Mouse (Mus musculus) natural killer cell, adult 2 months (primary cell): ENCODE results near the gene Srrm2.
A peak's percentile ranks its signal among the peaks of the same experiment; 100 is the strongest.

ENCODE experiments used
- DNase-seq, 2 experiments: peaks; one replicate each; pipeline ENCODE4 v3.0.0; 2022; ENCODE audit warnings: low spot score in 2 of 2

Gene Srrm2

DNA sequence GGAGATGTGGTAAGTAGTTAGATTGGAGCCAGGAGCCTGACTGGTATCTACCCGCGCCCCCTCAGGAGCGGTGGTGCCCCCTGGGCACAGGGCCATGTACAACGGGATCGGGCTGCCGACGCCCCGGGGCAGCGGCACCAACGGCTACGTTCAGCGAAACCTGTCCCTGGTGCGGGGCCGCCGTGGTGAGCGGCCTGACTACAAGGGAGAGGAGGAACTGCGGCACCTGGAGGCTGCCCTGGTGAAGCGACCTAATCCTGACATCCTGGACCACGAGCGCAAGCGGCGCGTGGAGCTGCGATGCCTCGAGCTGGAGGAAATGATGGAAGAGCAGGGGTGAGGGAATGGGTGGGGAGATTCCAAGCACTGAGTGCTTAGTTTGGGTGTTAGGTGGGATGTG lies 16.5 kb downstream of the Srrm2 start:
- no peak for DNase-seq

DNA sequence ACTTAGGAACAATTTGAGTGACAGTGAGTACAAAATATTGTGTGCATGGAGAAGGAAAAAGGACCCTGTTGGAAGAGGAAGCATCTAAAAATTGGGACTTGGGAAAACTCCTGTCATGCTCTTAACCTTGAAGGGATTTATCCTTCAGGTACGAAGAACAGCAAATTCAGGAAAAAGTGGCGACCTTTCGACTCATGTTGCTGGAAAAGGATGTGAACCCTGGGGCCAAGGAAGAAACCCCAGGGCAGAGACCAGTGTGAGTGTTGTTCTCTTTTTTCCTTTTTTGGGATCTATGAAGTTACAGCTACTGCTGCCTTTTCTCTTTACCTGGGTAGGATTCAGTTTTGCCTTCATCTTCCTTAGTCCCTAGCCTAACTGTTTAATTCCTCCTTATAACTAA lies 17.6 kb downstream of the Srrm2 start:
- no peak for DNase-seq

DNA sequence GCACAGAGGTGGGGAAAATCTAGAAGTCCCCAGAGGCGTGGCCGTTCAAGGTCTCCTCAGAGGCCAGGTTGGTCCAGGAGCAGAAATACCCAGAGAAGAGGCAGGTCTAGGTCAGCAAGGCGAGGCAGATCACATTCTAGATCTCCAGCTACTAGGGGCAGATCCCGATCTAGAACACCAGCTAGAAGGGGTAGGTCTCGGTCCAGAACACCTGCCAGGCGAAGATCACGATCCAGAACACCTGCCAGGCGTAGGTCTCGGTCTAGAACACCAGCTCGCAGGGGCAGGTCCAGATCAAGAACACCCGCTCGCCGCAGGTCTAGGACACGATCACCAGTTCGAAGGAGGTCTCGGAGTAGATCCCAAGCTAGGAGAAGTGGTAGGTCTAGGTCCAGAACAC lies 25.3 kb downstream of the Srrm2 start:
- no peak for DNase-seq

DNA sequence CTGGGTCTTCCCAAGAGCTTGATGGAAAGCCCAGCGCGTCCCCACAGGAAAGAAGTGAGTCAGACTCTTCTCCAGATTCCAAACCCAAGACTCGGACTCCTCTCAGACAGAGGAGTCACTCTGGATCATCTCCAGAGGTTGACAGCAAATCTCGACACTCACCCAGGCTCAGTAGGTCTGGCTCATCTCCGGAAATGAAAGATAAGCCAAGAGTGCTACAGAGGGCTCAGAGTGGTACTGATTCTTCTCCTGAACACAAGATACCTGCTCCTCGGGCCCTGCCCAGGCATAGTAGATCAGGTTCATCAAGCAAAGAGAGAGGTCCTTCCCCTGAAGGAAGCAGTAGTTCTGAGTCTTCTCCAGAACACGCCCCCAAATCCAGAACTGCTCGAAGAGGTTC lies 28.2 kb downstream of the Srrm2 start:
- no peak for DNase-seq

DNA sequence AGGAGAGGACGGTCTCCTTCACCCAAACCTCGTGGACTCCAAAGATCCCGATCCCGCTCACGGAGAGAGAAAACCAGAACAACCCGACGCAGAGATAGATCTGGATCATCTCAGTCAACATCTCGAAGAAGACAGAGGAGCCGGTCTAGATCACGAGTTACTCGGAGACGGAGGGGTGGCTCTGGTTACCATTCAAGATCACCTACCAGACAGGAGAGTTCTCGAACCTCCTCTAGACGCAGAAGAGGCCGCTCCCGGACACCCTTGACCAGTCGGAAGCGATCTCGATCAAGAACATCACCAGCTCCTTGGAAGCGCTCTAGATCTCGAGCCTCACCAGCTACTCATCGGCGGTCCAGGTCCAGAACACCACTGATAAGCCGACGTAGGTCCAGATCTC lies 28.9 kb downstream of the Srrm2 start:
- DNase-seq: no peak

DNA sequence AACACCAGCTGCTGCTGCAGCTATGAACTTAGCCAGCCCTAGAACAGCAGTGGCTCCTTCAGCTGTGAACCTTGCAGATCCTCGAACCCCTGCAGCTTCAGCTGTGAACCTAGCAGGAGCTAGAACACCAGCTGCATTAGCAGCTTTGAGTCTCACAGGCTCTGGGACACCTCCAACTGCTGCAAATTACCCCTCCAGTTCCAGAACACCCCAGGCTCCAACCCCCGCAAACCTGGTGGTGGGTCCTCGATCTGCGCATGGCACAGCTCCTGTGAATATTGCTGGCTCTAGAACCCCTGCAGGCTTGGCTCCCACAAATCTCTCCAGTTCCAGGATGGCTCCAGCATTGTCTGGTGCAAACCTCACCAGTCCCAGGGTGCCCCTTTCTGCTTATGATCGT lies 30.4 kb downstream of the Srrm2 start:
- DNase-seq: no peak

DNA sequence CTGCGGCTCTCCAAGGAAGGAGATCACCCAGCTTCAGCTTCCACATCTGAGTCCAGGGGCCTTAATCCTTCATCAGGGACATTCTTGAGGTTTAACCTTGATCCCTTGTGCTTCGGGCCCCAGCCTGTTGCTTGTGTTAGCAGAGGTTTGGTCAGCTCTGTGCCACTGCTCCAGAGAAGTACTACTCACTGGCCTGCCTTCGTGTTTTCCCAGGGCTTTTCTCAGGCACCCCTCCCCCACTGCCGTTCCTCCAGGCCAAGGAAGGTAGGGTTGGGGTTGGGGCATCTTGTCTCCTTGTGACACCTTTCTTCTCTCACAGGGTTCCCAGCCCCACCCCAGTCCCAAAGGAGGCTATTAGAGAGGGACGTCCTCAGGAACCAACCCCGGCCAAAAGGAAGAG lies 31.8 kb downstream of the Srrm2 start:
- DNase-seq: no peak

DNA sequence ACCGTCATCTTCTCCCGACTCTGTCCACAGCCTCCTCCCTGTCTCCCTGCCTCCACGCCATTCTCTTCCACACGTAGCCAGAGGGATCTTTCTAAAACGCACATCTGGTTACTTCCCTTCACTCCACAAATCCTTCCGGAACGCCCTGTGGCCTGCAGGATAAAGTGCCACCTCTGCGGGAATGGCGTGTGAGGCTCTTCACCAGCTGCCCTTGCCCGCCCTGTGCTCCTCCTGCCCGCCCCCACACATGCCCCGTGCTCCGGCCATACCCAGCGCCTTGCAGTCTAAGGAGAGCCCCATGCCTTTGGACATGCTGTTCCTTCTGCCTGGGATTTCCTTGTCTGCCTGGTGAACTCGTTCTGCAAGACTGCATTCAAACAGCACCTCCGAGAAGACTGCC lies 32.7 kb downstream of the Srrm2 start:
- no peak for DNase-seq

DNA sequence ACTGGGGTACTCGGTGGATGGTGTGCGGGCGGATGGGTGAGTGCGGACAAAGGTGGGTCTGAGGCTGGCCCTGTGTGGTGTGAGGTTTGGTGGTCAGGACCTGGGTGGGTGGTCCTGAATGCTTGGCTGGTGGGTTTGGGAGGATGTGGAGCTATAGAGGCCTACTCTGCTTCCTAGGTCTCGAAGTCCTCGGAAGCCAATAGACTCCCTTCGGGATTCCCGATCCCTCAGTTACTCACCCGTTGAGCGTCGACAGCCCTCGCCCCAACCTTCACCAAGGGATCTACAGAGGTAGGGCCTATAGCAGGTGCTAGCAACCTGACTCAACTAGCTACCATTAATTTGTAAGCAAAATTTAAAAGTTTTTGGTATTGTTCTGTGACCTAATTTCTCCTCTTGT lies 33.3 kb downstream of the Srrm2 start:
- no peak for DNase-seq

DNA sequence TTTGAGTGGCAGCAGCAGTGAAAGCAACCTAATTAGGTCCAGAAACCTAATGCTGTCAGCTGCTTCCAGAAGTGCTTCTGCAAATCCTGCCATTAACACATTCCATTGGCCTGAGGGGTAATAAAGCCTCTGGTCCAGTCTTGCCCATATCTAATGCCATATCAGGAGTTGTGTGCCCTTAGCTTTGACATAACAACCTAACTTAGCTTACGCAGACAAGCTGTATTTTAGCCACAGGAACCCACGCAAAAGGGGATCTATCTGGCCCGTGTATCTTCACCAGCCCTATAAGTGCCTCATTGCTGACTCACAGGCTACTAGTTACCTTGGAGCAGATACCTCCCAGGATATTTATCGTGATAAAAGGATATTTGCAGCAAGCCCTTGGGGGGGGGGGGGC lies 35.3 kb downstream of the Srrm2 start:
- DNase-seq: no peak

DNA sequence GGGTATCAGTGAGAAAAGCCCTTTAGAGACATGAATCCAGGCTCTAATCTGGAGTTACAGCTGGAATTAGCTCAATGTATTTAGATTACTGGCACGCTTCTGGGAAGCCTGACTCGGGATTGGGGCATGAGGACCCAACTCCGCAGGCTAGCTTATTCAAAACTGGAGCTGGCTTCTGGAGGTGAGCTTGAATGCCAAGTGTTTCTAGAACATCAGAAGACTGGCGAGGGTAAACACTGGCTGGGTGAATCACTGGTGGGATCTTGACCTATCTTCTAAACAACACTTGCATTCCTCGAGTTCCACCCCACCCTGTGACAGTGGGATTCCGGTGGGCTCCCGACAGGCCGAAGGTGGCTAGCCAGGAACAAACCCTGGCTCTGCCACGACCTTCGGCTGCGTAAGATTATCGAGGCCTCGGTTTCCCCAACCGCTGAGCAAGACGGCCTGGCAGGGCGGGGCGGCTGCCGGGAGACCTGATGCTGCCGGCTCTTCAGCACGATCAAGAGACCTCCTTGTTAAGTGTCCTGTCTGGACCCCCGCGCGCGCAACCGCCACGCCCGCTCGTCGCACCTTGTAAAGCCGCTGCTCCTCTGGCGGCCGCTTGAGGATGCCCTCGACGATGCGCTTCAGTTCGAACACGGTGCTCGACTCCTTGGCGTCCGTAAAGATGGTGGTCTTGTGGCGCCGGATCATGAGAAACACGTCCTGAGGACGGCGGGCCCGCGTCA lies 38.1 kb downstream of the Srrm2 start:
- peak; percentile 54 to 67 for DNase-seq

DNA sequence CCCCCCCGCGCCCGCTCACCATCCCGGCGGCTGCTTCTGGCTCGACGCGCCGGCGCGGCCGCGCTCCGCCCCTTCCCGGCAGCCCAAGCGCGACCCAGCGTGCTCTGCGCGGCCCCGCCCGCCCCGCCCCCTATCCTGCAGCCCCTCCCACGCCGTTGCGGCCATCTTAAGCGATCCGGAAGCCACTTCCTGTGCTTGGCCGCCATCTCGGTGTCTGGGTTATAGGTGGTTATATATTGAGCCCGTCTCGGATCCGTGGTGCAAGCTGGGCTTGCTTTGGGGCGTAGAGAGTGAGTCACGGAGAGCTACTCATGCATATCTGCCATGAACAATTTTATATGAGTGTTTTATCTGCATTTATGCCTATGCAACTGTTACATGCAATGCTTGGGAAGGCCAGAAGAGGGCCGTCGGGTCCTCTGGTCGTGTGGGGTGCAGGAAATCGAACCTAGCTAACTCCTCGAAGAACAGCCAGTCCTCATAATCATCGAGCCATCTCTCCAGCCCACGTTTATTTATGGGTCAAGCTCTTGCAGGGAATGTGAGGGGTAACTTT lies 38.8 kb downstream of the Srrm2 start, which contains the start of gene Elob:
Elob (minus strand) TSS at position 73 of the 556 bp plus-strand sequence.
- DNase-seq: peak; percentile 81 to 87

DNA sequence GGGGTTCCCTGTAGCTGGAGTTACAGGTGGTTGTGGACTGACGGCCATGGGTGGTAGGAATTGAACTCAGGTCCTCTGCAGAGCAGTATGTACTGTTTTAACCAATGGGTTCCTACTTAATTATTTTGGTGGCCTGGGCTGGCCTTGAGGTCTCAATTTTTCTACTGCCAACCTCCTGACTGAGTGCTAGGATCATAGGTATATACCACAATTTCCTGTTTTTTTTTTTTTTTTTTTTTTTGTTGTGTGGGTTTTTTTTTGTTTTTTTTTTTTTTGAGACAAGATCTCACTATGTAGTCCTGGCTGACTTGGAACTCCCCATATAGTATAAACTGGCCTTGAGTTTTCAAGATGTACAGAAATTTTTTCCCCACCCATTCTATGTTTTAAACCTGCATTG lies 40.9 kb downstream of the Srrm2 start:
- DNase-seq: no peak

DNA sequence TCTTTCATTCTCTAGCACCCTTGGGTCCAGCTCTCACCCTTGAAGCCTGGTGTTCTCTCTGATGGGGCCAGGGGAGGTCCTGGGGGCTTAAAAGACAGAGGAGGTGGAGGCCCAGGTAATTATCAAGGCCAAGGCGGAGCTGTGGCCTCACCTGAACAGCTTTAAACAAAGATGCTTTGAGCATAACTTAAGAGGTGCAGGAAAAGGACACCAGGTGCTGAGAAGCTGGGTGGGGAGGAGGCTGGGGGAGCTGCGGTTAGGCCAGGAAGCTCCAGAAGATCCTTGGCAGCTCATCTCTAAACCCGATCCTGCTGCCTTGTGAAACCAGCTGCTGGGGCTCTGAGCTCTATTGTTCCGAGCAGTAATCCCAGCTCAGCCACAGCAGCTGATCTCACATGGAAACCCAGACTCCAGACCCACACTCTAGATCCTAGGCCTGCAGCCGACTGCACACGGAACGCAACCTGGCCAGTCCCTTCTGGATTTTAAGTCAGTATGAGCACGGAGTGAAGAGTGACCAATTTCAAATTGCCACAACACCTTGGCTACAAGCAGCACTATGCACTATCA lies 45.8 kb downstream of the Srrm2 start, which contains the start of gene Prss33:
Prss33 (minus strand) TSS at position 51 of the 570 bp plus-strand sequence.
- no peak for DNase-seq

DNA sequence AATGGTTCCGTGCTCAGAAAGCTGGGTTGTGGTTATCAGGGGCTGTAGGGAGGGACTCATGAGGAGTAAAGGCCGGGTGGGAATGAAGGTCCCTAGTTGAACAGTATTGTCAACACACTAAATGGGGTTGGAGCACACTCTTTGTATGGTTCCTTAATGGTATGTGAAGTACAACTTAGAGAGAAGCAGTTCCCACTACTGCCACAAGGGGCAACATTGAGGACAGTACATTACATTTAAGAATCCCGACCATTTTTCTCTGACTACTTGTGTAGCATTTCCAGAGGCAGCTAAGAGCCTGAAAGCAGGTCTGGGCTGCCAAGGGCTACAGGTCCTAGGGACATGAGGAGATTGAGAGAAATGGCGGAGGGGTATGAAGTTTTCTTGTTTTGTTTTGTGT lies 50.8 kb downstream of the Srrm2 start:
- DNase-seq: peak; percentile 55 to 66

DNA sequence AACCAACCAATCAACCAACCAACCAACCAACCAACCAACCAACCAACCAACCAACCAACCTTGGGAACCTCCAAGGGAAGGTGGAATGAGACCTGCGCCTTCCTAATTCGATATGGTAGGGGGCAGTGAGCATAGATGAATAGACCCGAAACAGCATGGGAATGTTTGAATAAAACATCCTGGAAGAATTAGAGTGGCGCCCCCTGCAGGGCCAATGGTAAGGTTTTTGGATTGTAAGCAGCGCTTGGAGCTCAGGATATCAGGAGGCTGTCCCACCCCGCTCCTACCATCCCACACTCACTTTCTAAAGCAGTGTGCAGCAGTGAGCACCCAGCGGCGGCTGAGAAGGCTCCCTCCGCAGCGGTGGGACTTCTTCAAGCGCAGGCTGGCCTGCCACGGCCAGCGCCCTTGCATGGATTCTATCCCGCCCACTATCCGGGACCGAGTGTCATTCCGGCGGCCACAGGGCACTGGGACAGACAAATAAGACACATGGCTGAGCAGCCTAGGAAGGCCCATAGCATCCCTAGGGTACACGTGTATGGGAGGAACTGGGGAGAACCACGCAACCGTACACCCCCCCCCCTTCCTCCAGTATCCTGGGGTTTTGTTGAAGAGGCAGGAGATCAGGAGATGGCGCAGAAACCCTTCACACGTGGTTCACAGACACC lies 52.9 kb downstream of the Srrm2 start:
- no peak for DNase-seq

DNA sequence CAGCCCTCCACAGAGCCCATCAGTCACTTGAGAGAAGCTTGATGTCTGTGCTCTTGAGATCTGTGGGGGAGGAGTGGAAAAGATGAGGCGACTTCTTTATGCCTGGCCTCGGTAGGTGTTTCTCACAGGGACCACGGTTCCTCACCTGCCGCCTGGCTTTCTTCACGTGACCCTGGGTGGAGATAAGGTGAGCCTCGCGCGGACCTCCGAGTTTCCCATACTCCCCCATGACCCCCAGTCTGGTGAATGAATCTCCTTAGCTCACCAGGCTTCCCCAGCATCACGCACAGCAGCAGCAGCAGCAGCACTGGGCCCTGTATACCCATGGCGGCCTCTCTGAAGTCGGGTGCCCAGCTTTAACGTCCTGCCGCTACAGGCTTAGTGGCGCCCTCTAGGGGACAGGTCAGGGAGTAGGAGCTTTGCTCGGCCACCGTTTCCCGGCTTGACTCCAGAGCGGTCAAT lies 53.5 kb downstream of the Srrm2 start, which contains the start of the genes Prss32 and Prss41:
Prss32 (plus strand) TSS at position 44 of the 462 bp plus-strand sequence.
Prss41 (minus strand) TSS at position 361 of the 462 bp plus-strand sequence.
- DNase-seq: peak; percentile 57 to 72

DNA sequence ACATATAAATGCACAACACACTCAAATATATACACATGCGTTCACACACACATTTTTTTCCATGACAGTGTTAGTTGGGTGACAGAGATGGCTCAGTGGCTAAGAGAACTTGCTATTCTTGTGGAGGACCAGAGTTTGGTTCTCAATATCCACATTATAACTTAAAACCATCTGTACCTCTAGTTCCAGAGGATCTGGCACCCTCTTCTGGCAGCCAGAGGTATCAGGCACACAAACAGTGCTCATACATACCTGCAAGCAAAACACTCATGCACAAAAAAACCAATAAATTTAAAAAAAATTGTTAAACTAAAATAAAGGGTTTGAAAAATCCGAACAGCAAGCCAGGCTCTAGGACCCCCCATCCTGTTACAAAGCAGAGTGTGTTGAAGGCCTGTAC lies 59.7 kb downstream of the Srrm2 start:
- DNase-seq: no peak

DNA sequence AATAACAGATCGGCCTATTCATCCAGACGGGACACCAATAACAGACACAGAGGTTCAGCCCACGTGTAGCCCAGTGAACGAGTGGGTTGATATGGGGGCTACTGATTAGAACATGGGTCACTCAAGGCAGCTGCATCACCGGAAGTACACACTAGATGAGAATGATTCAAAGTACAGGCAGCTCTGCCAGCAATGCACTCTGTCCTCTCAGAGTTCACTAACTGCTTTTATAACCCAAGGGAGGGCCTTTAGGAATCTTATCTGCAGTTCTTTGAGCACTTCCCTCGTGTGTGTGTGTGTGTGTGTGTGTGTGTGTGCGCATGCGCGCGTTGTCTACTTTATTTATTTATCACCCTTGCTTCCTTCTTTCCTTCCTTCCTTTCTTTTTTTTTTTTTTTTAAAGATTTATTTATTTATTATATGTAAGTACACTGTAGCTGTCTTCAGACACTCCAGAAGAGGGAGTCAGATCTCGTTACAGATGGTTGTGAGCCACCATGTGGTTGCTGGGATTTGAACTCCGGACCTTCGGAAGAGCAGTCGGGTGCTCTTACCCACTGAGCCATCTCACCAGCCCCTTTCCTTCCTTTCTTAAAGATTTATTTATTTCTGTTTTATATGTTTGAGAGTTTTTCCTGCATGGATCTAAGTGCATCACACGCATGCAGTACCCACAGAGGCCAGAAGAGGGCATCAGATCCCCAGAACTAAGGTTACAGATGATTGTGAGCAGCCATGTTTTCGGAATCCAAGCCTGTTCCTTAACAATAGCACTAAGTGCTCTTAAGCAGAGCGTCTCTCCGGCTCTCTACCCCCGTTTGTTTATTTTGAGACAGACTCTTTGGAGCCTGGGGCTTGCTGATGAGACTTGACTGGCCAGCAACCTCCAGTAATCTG lies 60.8 kb downstream of the Srrm2 start:
- peak; percentile 52 to 60 for DNase-seq

DNA sequence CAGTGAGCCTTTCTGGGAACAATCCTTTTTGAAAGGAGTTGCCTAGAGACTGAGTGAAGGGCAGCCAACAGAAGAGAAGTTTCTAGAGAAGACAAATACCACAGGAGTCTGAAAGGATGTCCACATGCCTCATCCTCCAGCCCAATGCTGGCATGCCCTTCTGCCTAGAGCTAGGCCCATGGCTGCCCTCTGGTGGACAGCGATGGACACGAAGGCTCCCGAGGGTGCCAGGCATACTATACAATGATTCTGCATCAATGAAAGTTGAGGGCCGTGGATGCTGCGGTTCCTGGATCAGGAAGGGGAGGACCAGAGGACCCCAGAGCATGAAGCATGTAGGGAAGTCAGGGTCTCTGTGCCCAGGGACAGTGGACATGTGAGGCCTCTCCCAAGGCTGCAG lies 63.0 kb downstream of the Srrm2 start:
- peak in 1 of 2 experiments; percentile 44 for DNase-seq

DNA sequence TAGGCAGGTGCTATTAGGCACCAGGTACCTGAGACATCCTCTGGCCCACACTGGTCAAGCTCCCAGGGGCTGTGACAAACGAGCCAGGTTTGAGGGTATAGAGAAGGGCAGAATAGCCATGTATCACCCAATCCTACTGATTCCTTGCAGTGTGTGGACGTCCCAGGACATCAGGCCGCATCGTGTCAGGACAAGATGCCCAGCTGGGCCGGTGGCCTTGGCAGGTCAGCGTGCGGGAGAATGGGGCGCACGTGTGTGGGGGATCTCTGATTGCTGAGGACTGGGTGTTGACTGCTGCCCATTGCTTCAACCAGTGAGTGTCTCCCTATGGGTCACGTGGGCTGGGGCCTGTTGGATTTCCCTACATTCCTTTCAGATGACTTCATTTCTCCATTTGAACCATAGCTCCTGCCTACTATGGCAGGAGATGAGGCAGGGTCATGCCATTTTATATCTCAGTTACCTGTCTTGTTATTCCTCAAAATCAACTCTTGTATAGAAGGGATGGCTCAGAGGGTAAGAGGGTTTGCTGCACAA lies 64.0 kb downstream of the Srrm2 start:
- DNase-seq: no peak
